Mouse (Mus musculus): ENCODE data around the gene Dok7.

DNA sequence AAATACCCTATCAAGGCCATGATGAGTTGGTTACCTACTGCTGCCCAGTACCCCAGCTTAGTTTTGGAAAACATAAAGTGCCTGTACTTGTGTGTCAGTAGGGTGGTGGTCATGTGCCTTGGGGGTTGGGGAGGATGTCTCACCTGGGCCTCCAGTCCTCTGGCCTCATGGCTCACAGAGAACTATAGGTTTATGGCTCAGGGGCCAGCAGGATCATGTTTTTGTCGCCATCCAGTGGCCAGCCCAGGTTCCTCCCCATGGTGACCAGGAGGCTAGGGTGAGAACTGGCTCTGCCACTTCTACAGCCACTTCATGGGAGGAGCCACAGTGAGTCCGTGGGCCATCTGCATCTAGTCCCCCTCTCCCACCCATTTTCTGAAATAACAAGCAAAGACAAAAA, 31.6 kb upstream of the Dok7 start:
- TF ChIP-seq CTCF (conservative IDR thresholded peaks at IDR 0.05; ENCODE audit: low read length) (peak; percentile 32), POU5F1 (IDR thresholded peaks at IDR 0.05; ENCODE audit: borderline replicate concordance, low read length) (no peak)

Measured in E14TG2a.4 (cell line).